Mouse (Mus musculus) gastrocnemius, postnatal 10 days (tissue): Measurements from ENCODE around the gene Vps33a. TPM values are rescaled to one million over a fixed set of nuclear protein-coding genes. Genes with fewer than 3 reads are reported as not detected.
A peak's percentile ranks its signal among the peaks of the same experiment; 100 is the strongest.
"Not testable (repeated sequence)": the region's sequence is repeated elsewhere in the genome, so short reads cannot be mapped to it uniquely, and the experiment has no call there.

Source experiments
- DNase-seq: peaks from one replicate; pipeline ENCODE4 v3.0.0; 2021; ENCODE audit warnings: mixed read lengths
- microRNA-seq, 2 experiments: library from miRNA; unstranded; fragments of <30 nt; microRNA quantifications; one replicate each; pipeline ENCODE4 v1.2.0; 2021
- total RNA-seq, 2 experiments: library from RNA; stranded (reverse); gene quantifications; 2 replicates each; pipeline ENCODE4 v1.2.3; 2021

Vps33a gene
- total RNA-seq, 2 experiments from 2014 or later, result 23.3 to 26.6 TPM

GRCm38 (mm10) chr5:123524393-123524750 is 48.5 kb downstream of the Vps33a start:
- DNase-seq, result no peak

- peak; percentile 98 for DNase-seq
Observed at GRCm38 (mm10) chr5:123523692-123524392, 49.0 kb downstream of the Vps33a start, which contains the start of gene Diablo. Gene Diablo, minus strand, starts transcription at chr5:123524176.

- DNase-seq, result peak; percentile 1
Observed at GRCm38 (mm10) chr5:123522166-123522565, 50.7 kb downstream of the Vps33a start.

- peak; percentile 0 for DNase-seq
Observed at GRCm38 (mm10) chr5:123521621-123522020, 51.2 kb downstream of the Vps33a start.

- peak; percentile 1 for DNase-seq
Observed at GRCm38 (mm10) chr5:123520666-123521065, 52.2 kb downstream of the Vps33a start.

- no peak for DNase-seq
Observed at GRCm38 (mm10) chr5:123514871-123515270, 58.0 kb downstream of the Vps33a start.

- DNase-seq, result no peak
Observed at GRCm38 (mm10) chr5:123512102-123512501, 60.7 kb downstream of the Vps33a start.

GRCm38 (mm10) chr5:123511426-123511825 is 61.4 kb downstream of the Vps33a start:
- not testable (repeated sequence) for DNase-seq

- no peak for DNase-seq
Observed at GRCm38 (mm10) chr5:123510160-123510559, 62.7 kb downstream of the Vps33a start, which contains the start of gene B3gnt4. Gene B3gnt4, plus strand, starts transcription at chr5:123510460.

- no peak for DNase-seq
Observed at GRCm38 (mm10) chr5:123508921-123509320, 63.9 kb downstream of the Vps33a start.

GRCm38 (mm10) chr5:123507936-123508723 is 64.7 kb downstream of the Vps33a start:
- peak; percentile 72 for DNase-seq

GRCm38 (mm10) chr5:123501973-123502372 is 70.9 kb downstream of the Vps33a start:
- DNase-seq, result no peak

- no peak for DNase-seq
Observed at GRCm38 (mm10) chr5:123499717-123500116, 73.1 kb downstream of the Vps33a start.

- no peak for DNase-seq
Observed at GRCm38 (mm10) chr5:123489935-123490334, 82.9 kb downstream of the Vps33a start.

- DNase-seq, result no peak
Observed at GRCm38 (mm10) chr5:123489112-123489785, 83.6 kb downstream of the Vps33a start, which contains the start of the genes Lrrc43 and Il31. Gene Lrrc43, plus strand, starts transcription at chr5:123489305. Gene Il31, minus strand, starts transcription at chr5:123489489.

GRCm38 (mm10) chr5:123487659-123488395 is 85.0 kb downstream of the Vps33a start:
- no peak for DNase-seq

Small RNA genes lying within 50 kb of the gene (microRNA-seq; reads per million reads assigned to microRNA genes)
- 0 to 0.25 reads per million in 2 experiments for gene Mir7647

Other genes starting within 250 kb of the Vps33a start
- gene Bcl7a, start 229.2 kb downstream of the Vps33a start, total RNA-seq, result 10 to 100 TPM; 21.0 to 25.3 TPM
- 10 to 100 TPM; 57.4 to 57.6 TPM for gene Mlxip, start 178.2 kb downstream of the Vps33a start, total RNA-seq
- gene Lrrc43, start 83.7 kb downstream of the Vps33a start, total RNA-seq, result not detected
- not detected for gene Il31, start 83.5 kb downstream of the Vps33a start, total RNA-seq
- not detected for gene B3gnt4, start 62.6 kb downstream of the Vps33a start, total RNA-seq
- gene Diablo, start 48.9 kb downstream of the Vps33a start, total RNA-seq, result 10 to 100 TPM; 36.9 to 38.8 TPM
- gene Gm49027, start 47.5 kb downstream of the Vps33a start, total RNA-seq, result 1 to 10 TPM in 1 of 2 experiments, not detected in 1; 1.1 TPM
- gene Clip1, start 111.6 kb upstream of the Vps33a start, total RNA-seq, result 100 to 1,000 TPM in 1 of 2 experiments, 10 to 100 TPM in 1; 91.2 to 111 TPM
- gene Zcchc8, start 148.1 kb upstream of the Vps33a start, total RNA-seq, result 10 to 100 TPM; 26.6 to 33.2 TPM
- 10 to 100 TPM; 48.7 to 64.9 TPM for gene Rsrc2, start 176.4 kb upstream of the Vps33a start, total RNA-seq
- 1 to 10 TPM; 5.2 to 5.9 TPM for gene Kntc1, start 176.7 kb upstream of the Vps33a start, total RNA-seq